Comparison of ENCODE assay signal across 18 mouse cellular contexts in the genomic region with DNA sequence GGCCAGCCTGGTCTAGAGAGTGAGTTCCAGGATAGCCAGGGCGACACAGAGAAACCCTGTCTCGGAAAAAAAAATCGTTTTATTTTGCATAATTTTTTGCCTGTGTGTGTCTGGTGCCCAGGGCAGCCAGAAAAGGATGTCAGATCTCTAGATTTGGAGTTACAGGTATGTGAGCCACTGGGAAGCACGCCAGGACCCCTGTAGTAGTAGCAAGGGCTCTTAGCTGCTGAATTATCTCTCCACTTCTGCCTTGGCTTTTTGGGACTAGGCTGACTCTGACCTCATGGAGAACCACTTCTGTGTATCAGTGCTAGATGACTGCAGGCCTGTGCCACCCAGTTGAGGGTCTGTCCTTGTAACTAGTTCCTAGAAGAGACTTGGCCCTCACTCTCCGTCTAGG. TPM values are rescaled to one million over a fixed set of nuclear protein-coding genes. Genes with fewer than 3 reads are reported as not detected.
DNase-seq lines count a peak whose midpoint lies in the region; ATAC-seq and TF ChIP-seq lines count a peak whose summit lies in the region.
"Had no signal": no experiment of that assay in that cellular context is flagged by ENCODE, and none has a peak within 500 bp of the region (broad histone marks: within the 10 kb centered on the region; RNA-seq: fewer than 3 reads in every experiment).

No protein-coding gene starts in this region.

- peak overlapping the region; percentile 94 for H3K27ac ChIP-seq in gastrocnemius, adult 2 months
- peak overlapping the region; percentile 76; the same call in 1 of the 2 replicates for H3K27ac ChIP-seq in heart, embryonic 12.5 days (ENCODE audit: poor library complexity, severe bottlenecking)
- H3K27ac ChIP-seq in heart, embryonic 16.5 days (ENCODE audit: low read length), result peak overlapping the region; percentile 76
- 0 out of 2 replicates have a peak overlapping the region, but pooled peaks have one; percentile 9 for H3K27ac ChIP-seq in limb, embryonic 10.5 days
- H3K27ac ChIP-seq: embryonic facial prominence, embryonic 10.5 days; forebrain, embryonic 13.5 days; hindbrain, embryonic 10.5 days; hindbrain, embryonic 14.5 days; intestine, embryonic 15.5 days had no signal

- H3K4me2 ChIP-seq in heart, embryonic 12.5 days, result no peak overlapping the region
- no peak overlapping the region for H3K4me2 ChIP-seq in heart, embryonic 16.5 days (ENCODE audit: low read depth, low read length)
- H3K4me2 ChIP-seq: forebrain, embryonic 13.5 days; hindbrain, embryonic 14.5 days; intestine, embryonic 15.5 days had no signal

- intact Hi-C loops in gastrocnemius, adult 2 months (cut with DNase I), result no loop called here
- intact Hi-C loops in heart, postnatal 25 days (cut with DNase I), result loop anchor here (2.0 kb wide), 1 partner anchor 13 kb away; no protein-coding TSS in a partner anchor
- intact Hi-C loops in heart, postnatal 14 days (cut with DNase I), result no loop called here

- WGBS in heart, embryonic 12.5 days, result 74% methylated on average over 5 of the region's 5 CpGs
- WGBS in heart, embryonic 16.5 days, result 68% methylated on average over 5 of the region's 5 CpGs
- 89% methylated on average over 5 of the region's 5 CpGs for WGBS in limb, embryonic 10.5 days

- no peak overlapping the region for H3K9ac ChIP-seq in heart, embryonic 12.5 days
- H3K9ac ChIP-seq in heart, embryonic 16.5 days (ENCODE audit: low read length), result no peak overlapping the region
- H3K9ac ChIP-seq: forebrain, embryonic 13.5 days; forebrain, postnatal 0 days; hindbrain, embryonic 14.5 days; intestine, embryonic 15.5 days had no signal

- H3K4me3 ChIP-seq in gastrocnemius, adult 2 months, result no peak overlapping the region
- no peak overlapping the region for H3K4me3 ChIP-seq in heart, embryonic 12.5 days
- H3K4me3 ChIP-seq in heart, embryonic 16.5 days (ENCODE audit: low read length), result no peak overlapping the region
- H3K4me3 ChIP-seq in limb, embryonic 10.5 days, result no peak overlapping the region
- H3K4me3 ChIP-seq: embryonic facial prominence, embryonic 10.5 days; forebrain, embryonic 13.5 days; hindbrain, embryonic 10.5 days; intestine, embryonic 15.5 days had no signal

- H3K4me1 ChIP-seq in heart, embryonic 12.5 days (replicated peaks), result peaks cover 77% of the 10 kb centered on the region
- H3K4me1 ChIP-seq in heart, embryonic 16.5 days (ENCODE audit: control insufficient read depth, insufficient read depth, low read length), result peaks cover 50% of the 10 kb centered on the region
- H3K4me1 ChIP-seq in limb, embryonic 10.5 days, result peaks cover 43% of the 10 kb centered on the region
- H3K4me1 ChIP-seq: forebrain, embryonic 13.5 days had no signal

- TF ChIP-seq CTCF in gastrocnemius, adult 2 months (IDR thresholded peaks at IDR 0.05), result no peak

- H3K36me3 ChIP-seq in heart, embryonic 12.5 days, result no peaks in the 10 kb centered on the region
- no peaks in the 10 kb centered on the region for H3K36me3 ChIP-seq in heart, embryonic 16.5 days (ENCODE audit: control insufficient read depth, insufficient read depth)
- no peaks in the 10 kb centered on the region for H3K36me3 ChIP-seq in limb, embryonic 10.5 days
- H3K36me3 ChIP-seq: embryonic facial prominence, embryonic 10.5 days; hindbrain, embryonic 10.5 days; intestine, embryonic 15.5 days had no signal

- peak; percentile 12 for DNase-seq in gastrocnemius, adult 2 months
- no peak for DNase-seq in gastrocnemius, postnatal 4 days (ENCODE audit: low spot score in 2 of 2)
- no peak for DNase-seq in heart, postnatal 25 days (ENCODE audit: low spot score)
- DNase-seq in heart, postnatal 14 days, result no peak
- DNase-seq in limb, embryonic 10.5 days (ENCODE audit: low spot score), result no peak
- DNase-seq: adrenal gland, postnatal 10 days; cerebellum, adult 11-12 months; cerebellum, adult 9-10 months; forebrain, postnatal 0 days; gastrocnemius, postnatal 36 days; kidney, adult 18-20 months had no signal

- no peaks in the 10 kb centered on the region for H3K27me3 ChIP-seq in heart, embryonic 12.5 days (replicated peaks)
- H3K27me3 ChIP-seq in heart, embryonic 16.5 days (ENCODE audit: control insufficient read depth, insufficient read depth, low read length), result no peaks in the 10 kb centered on the region
- no peaks in the 10 kb centered on the region for H3K27me3 ChIP-seq in limb, embryonic 10.5 days (ENCODE audit: low read depth, poor library complexity, severe bottlenecking)
- H3K27me3 ChIP-seq: forebrain, embryonic 13.5 days; intestine, embryonic 15.5 days had no signal

- no peak for ATAC-seq in heart, embryonic 12.5 days (ENCODE audit: insufficient number of reproducible peaks, low FRiP score)
- no peak for ATAC-seq in heart, embryonic 16.5 days (replicated peaks; ENCODE audit: extremely low read depth, insufficient read depth, low FRiP score)
- ATAC-seq: forebrain, embryonic 13.5 days; forebrain, postnatal 0 days; intestine, embryonic 15.5 days had no signal

- no peaks in the 10 kb centered on the region for H3K9me3 ChIP-seq in heart, embryonic 12.5 days (replicated peaks)
- no peaks in the 10 kb centered on the region for H3K9me3 ChIP-seq in heart, embryonic 16.5 days (replicated peaks; ENCODE audit: control insufficient read depth, low read length)
- H3K9me3 ChIP-seq in limb, embryonic 10.5 days (replicated peaks), result no peaks in the 10 kb centered on the region
- H3K9me3 ChIP-seq: embryonic facial prominence, embryonic 10.5 days; forebrain, embryonic 13.5 days; hindbrain, embryonic 10.5 days; intestine, embryonic 15.5 days had no signal

RNA-seq across cellular contexts. Expression of a gene that starts 4.6 kb away (rescaled TPM):
- 10 to 100 TPM; 26.5 to 38.8 TPM for total RNA-seq in gastrocnemius, adult 2 months (2021)
- total RNA-seq in gastrocnemius, postnatal 4 days (2021), result 10 to 100 TPM; 55.3 to 60.1 TPM
- polyA plus RNA-seq in heart, embryonic 12.5 days (2016; fragmentation: Nextera tagmentation; extraction: Ambion mirVana), result 159 and 168 TPM in 2 replicates
- 100 to 1,000 TPM; 126 to 140 TPM for total RNA-seq in heart, postnatal 25 days (2021)
- 170 and 176 TPM in 2 replicates for polyA plus RNA-seq in heart, embryonic 16.5 days (2015; fragmentation: Nextera tagmentation; extraction: Ambion mirVana)
- total RNA-seq in heart, postnatal 14 days (2021), result 100 to 1,000 TPM; 148 to 162 TPM
- 27.9 and 28.5 TPM in 2 replicates for polyA plus RNA-seq in limb, embryonic 10.5 days (2016; fragmentation: Nextera tagmentation; extraction: Ambion mirVana)

RNA-seq across cellular contexts. Expression of a gene that starts 20.3 kb away (rescaled TPM):
- total RNA-seq in gastrocnemius, adult 2 months (2021), result 1,000 to 10,000 TPM; 1,555 to 1,869 TPM
- 100 to 1,000 TPM; 892 to 897 TPM for total RNA-seq in gastrocnemius, postnatal 4 days (2021)
- polyA plus RNA-seq in heart, embryonic 12.5 days (2016; fragmentation: Nextera tagmentation; extraction: Ambion mirVana), result 285 and 294 TPM in 2 replicates
- total RNA-seq in heart, postnatal 25 days (2021), result 100 to 1,000 TPM; 733 to 743 TPM
- polyA plus RNA-seq in heart, embryonic 16.5 days (2015; fragmentation: Nextera tagmentation; extraction: Ambion mirVana), result 470 and 488 TPM in 2 replicates
- 100 to 1,000 TPM; 595 to 617 TPM for total RNA-seq in heart, postnatal 14 days (2021)
- polyA plus RNA-seq in limb, embryonic 10.5 days (2016; fragmentation: Nextera tagmentation; extraction: Ambion mirVana), result 21.6 and 35.7 TPM in 2 replicates

RNA-seq across cellular contexts. Expression of a gene that starts 42.3 kb away (rescaled TPM):
- 10 to 100 TPM; 46.8 to 56.5 TPM for total RNA-seq in gastrocnemius, adult 2 months (2021)
- total RNA-seq in gastrocnemius, postnatal 4 days (2021), result 10 to 100 TPM; 57.4 to 63.6 TPM
- 31.6 and 35.3 TPM in 2 replicates for polyA plus RNA-seq in heart, embryonic 12.5 days (2016; fragmentation: Nextera tagmentation; extraction: Ambion mirVana)
- 100 to 1,000 TPM; 104 to 110 TPM for total RNA-seq in heart, postnatal 25 days (2021)
- 33.4 and 34.1 TPM in 2 replicates for polyA plus RNA-seq in heart, embryonic 16.5 days (2015; fragmentation: Nextera tagmentation; extraction: Ambion mirVana)
- 100 to 1,000 TPM in 1 of 2 experiments, 10 to 100 TPM in 1; 97.9 to 104 TPM for total RNA-seq in heart, postnatal 14 days (2021)
- 11.8 and 16.7 TPM in 2 replicates for polyA plus RNA-seq in limb, embryonic 10.5 days (2016; fragmentation: Nextera tagmentation; extraction: Ambion mirVana)

RNA-seq across cellular contexts. Expression of a gene that starts 54.9 kb away (rescaled TPM):
- total RNA-seq in gastrocnemius, adult 2 months (2021), result 10 to 100 TPM in 1 of 2 experiments, 1 to 10 TPM in 1; 8.7 to 21.6 TPM
- 10 to 100 TPM; 48.8 to 55.1 TPM for total RNA-seq in gastrocnemius, postnatal 4 days (2021)
- polyA plus RNA-seq in heart, embryonic 12.5 days (2016; fragmentation: Nextera tagmentation; extraction: Ambion mirVana), result 45.6 and 47.2 TPM in 2 replicates
- total RNA-seq in heart, postnatal 25 days (2021), result 10 to 100 TPM; 17.7 to 21.4 TPM
- 40.6 and 40.7 TPM in 2 replicates for polyA plus RNA-seq in heart, embryonic 16.5 days (2015; fragmentation: Nextera tagmentation; extraction: Ambion mirVana)
- 10 to 100 TPM; 22.8 to 23.6 TPM for total RNA-seq in heart, postnatal 14 days (2021)
- 26.0 and 26.1 TPM in 2 replicates for polyA plus RNA-seq in limb, embryonic 10.5 days (2016; fragmentation: Nextera tagmentation; extraction: Ambion mirVana)

Comparison
In these comparisons a context has a peak if more than half of its experiments do, and no peak if none do; other contexts are left out.
1. H3K27ac ChIP-seq: peak in every context shown above with its lines; median percentile 94 in gastrocnemius, adult 2 months; 76 in heart, embryonic 12.5 days; 76 in heart, embryonic 16.5 days; 9 in limb, embryonic 10.5 days.